Mouse (Mus musculus): ENCODE data around the gene P4hb. TPM values are rescaled to one million over a fixed set of nuclear protein-coding genes. Genes with fewer than 3 reads are reported as not detected.

Gene P4hb
- polyA plus RNA-seq, 1 experiment = 444 TPM

- no peaks in the 10 kb centered on the region for H3K27me3 ChIP-seq (ENCODE audit: control insufficient read depth, insufficient read depth, insufficient read length)
- TF ChIP-seq TCF3 (IDR thresholded peaks at IDR 0.05; ENCODE audit: insufficient read length, low read depth) = no peak
- TF ChIP-seq USF1 (IDR thresholded peaks at IDR 0.05; ENCODE audit: low read depth) = no peak
Observed at GRCm38 (mm10) chr11:120572417-120572751, 669 bp downstream of the P4hb start.

GRCm38 (mm10) chr11:120571754-120572416, 1.2 kb downstream of the P4hb start:
- Histone ChIP-seq H3K79me2 (ENCODE audit: control insufficient read depth, insufficient read depth) (peaks cover 53% of the 10 kb centered on the region), H3K27me3 (ENCODE audit: control insufficient read depth, insufficient read depth, insufficient read length) (no peaks in the 10 kb centered on the region), H3K4me2 (ENCODE audit: low read depth) (peak overlapping the region; percentile 87), H3ac (ENCODE audit: control insufficient read depth, insufficient read length) (peak overlapping the region; percentile 68), H3K4me3 (peak overlapping the region; percentile 75), H3K36me3 (ENCODE audit: control insufficient read depth, insufficient read depth) (peaks cover 21% of the 10 kb centered on the region)
- no peak for TF ChIP-seq POLR2AphosphoS2 (IDR thresholded peaks at IDR 0.05; ENCODE audit: insufficient read length, low read depth)

More at GRCm38 (mm10) chr11:120572417-120572751, 669 bp downstream of the P4hb start:
- Histone ChIP-seq H3K36me3 (ENCODE audit: control insufficient read depth, insufficient read depth) (peaks cover 18% of the 10 kb centered on the region), H3K4me3 (peak overlapping the region; percentile 75), H3K79me2 (ENCODE audit: control insufficient read depth, insufficient read depth) (peaks cover 49% of the 10 kb centered on the region), H3K4me2 (ENCODE audit: low read depth) (peak overlapping the region; percentile 87), H3ac (ENCODE audit: control insufficient read depth, insufficient read length) (peak overlapping the region; percentile 68)

- Histone ChIP-seq H3K36me3 (ENCODE audit: control insufficient read depth, insufficient read depth) (peaks cover 26% of the 10 kb centered on the region), H3K79me2 (ENCODE audit: control insufficient read depth, insufficient read depth) (peaks cover 53% of the 10 kb centered on the region), H3K4me3 (peak overlapping the region; percentile 75), H3K27me3 (ENCODE audit: control insufficient read depth, insufficient read depth, insufficient read length) (no peaks in the 10 kb centered on the region), H3K4me2 (ENCODE audit: low read depth) (peak overlapping the region; percentile 87), H3ac (ENCODE audit: control insufficient read depth, insufficient read length) (peak overlapping the region; percentile 68)
- no peak for TF ChIP-seq POLR2A (IDR thresholded peaks at IDR 0.05; ENCODE audit: insufficient read length, low read depth)
- no peak for TF ChIP-seq TCF12 (IDR thresholded peaks at IDR 0.05; ENCODE audit: insufficient read depth, poor library complexity, severe bottlenecking)
- no peak for TF ChIP-seq REST (IDR thresholded peaks at IDR 0.05; ENCODE audit: insufficient read depth, insufficient read length)
- no peak for TF ChIP-seq CEBPB (IDR thresholded peaks at IDR 0.05; ENCODE audit: insufficient read depth, poor library complexity, severe bottlenecking)
- TF ChIP-seq MYOD1 (IDR thresholded peaks at IDR 0.05; ENCODE audit: control insufficient read depth in 1 of 3, insufficient read length in 2 of 3, low read depth in 2 of 3) = no peak
- TF ChIP-seq MAX (IDR thresholded peaks at IDR 0.05; ENCODE audit: low read depth) = no peak
- TF ChIP-seq SRF (IDR thresholded peaks at IDR 0.05; ENCODE audit: control insufficient read depth, insufficient read length, low read depth) = no peak
- no peak for TF ChIP-seq TCF3 (IDR thresholded peaks at IDR 0.05; ENCODE audit: insufficient read length, low read depth)
- TF ChIP-seq USF1 (IDR thresholded peaks at IDR 0.05; ENCODE audit: low read depth) = no peak
- no peak for TF ChIP-seq MYOG (IDR thresholded peaks at IDR 0.05; ENCODE audit: control insufficient read depth in 1 of 3, insufficient read depth in 1 of 3, insufficient read length in 2 of 3, low read depth in 2 of 3)
- TF ChIP-seq E2F4 (IDR thresholded peaks at IDR 0.05; ENCODE audit: insufficient read depth) = no peak
- no peak for TF ChIP-seq POLR2AphosphoS2 (IDR thresholded peaks at IDR 0.05; ENCODE audit: insufficient read length, low read depth)
Observed at GRCm38 (mm10) chr11:120571122-120571521, 1.9 kb downstream of the P4hb start.

GRCm38 (mm10) chr11:120568324-120568723, 4.7 kb downstream of the P4hb start:
- H3K4me3 ChIP-seq = no peak overlapping the region
- peaks cover 48% of the 10 kb centered on the region for H3K36me3 ChIP-seq (ENCODE audit: control insufficient read depth, insufficient read depth)
- H3K4me2 ChIP-seq (ENCODE audit: low read depth) = no peak overlapping the region
- no peak overlapping the region for H3ac ChIP-seq (ENCODE audit: control insufficient read depth, insufficient read length)
- H3K27me3 ChIP-seq (ENCODE audit: control insufficient read depth, insufficient read depth, insufficient read length) = no peaks in the 10 kb centered on the region
- TF ChIP-seq SRF (IDR thresholded peaks at IDR 0.05; ENCODE audit: control insufficient read depth, insufficient read length, low read depth) (no peak), MAX (IDR thresholded peaks at IDR 0.05; ENCODE audit: low read depth) (no peak)
- H3K79me2 ChIP-seq (ENCODE audit: control insufficient read depth, insufficient read depth) = peaks cover 46% of the 10 kb centered on the region

DNA sequence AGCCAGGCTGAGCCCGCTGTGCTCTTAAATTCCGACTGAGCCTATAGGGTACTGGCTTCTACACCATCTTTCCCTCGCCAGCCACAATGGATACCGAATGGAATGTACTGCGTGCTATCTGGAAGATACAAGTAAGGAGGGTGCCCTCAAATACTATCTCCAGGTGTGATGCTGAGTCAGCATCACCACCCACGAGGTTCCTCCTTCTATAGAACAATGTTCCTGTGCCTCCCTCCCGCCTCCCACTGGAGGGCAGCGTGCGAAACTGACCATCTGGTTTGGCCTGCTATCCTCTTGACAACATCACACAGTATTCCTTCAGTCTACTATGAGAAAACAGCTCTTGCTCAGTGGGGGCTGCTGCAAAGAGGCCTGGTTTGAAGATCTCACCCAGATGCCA, 7.9 kb downstream of the P4hb start:
- Histone ChIP-seq H3K4me3 (no peak overlapping the region), H3K4me2 (ENCODE audit: low read depth) (no peak overlapping the region), H3K79me2 (ENCODE audit: control insufficient read depth, insufficient read depth) (peaks cover 21% of the 10 kb centered on the region), H3K36me3 (ENCODE audit: control insufficient read depth, insufficient read depth) (peaks cover 76% of the 10 kb centered on the region), H3K27me3 (ENCODE audit: control insufficient read depth, insufficient read depth, insufficient read length) (no peaks in the 10 kb centered on the region), H3ac (ENCODE audit: control insufficient read depth, insufficient read length) (no peak overlapping the region)
- no peak for TF ChIP-seq CEBPB (IDR thresholded peaks at IDR 0.05; ENCODE audit: insufficient read depth, poor library complexity, severe bottlenecking)
- no peak for TF ChIP-seq TCF12 (IDR thresholded peaks at IDR 0.05; ENCODE audit: insufficient read depth, poor library complexity, severe bottlenecking)
- TF ChIP-seq MYOG (IDR thresholded peaks at IDR 0.05; ENCODE audit: control insufficient read depth in 1 of 3, insufficient read depth in 1 of 3, insufficient read length in 2 of 3, low read depth in 2 of 3) = no peak
- no peak for TF ChIP-seq USF1 (IDR thresholded peaks at IDR 0.05; ENCODE audit: low read depth)
- TF ChIP-seq SRF (IDR thresholded peaks at IDR 0.05; ENCODE audit: control insufficient read depth, insufficient read length, low read depth) = no peak
- TF ChIP-seq POLR2A (IDR thresholded peaks at IDR 0.05; ENCODE audit: insufficient read length, low read depth) = no peak
- TF ChIP-seq E2F4 (IDR thresholded peaks at IDR 0.05; ENCODE audit: insufficient read depth) = no peak
- TF ChIP-seq MYOD1 (IDR thresholded peaks at IDR 0.05; ENCODE audit: control insufficient read depth in 1 of 3, insufficient read length in 2 of 3, low read depth in 2 of 3) = no peak
- TF ChIP-seq TCF3 (IDR thresholded peaks at IDR 0.05; ENCODE audit: insufficient read length, low read depth) = no peak
- no peak for TF ChIP-seq REST (IDR thresholded peaks at IDR 0.05; ENCODE audit: insufficient read depth, insufficient read length)
- no peak for TF ChIP-seq MAX (IDR thresholded peaks at IDR 0.05; ENCODE audit: low read depth)
